Mouse (Mus musculus) kidney, embryonic 16.5 days (tissue): ENCODE data around the gene Tmem175. TPM values are rescaled to one million over a fixed set of nuclear protein-coding genes. Genes with fewer than 3 reads are reported as not detected.
A peak's percentile ranks its signal among the peaks of the same experiment; 100 is the strongest.

Experiments
- ATAC-seq: fragments of 200-750 bp; cut with Nextera tagmentation; 2 replicates; pipeline ENCODE4 v1.8.0; 2017; ENCODE audit warnings: moderate TSS enrichment; ENCODE audit not compliant: low FRiP score, low TSS enrichment
- H3K27ac ChIP-seq: fragments of 300-500 bp; sonication (generic); 2 replicates; pipeline ENCODE4 v1.5.1; 2014; ENCODE audit warnings: low read length
- H3K27me3 ChIP-seq: fragments of 300-500 bp; sonication (generic); 2 replicates; pipeline ENCODE4 v1.6.1; 2014; ENCODE audit warnings: low read length, control low read depth, mixed read lengths; ENCODE audit not compliant: insufficient read depth
- H3K36me3 ChIP-seq: fragments of 300-500 bp; sonication (generic); 2 replicates; pipeline ENCODE4 v1.6.1; 2014; ENCODE audit warnings: low read length, control low read depth, mixed read lengths; ENCODE audit not compliant: insufficient read depth
- H3K4me1 ChIP-seq: fragments of 300-500 bp; sonication (generic); 2 replicates; pipeline ENCODE4 v1.6.1; 2014; ENCODE audit warnings: low read length, control low read depth, mixed read lengths; ENCODE audit not compliant: insufficient read depth
- H3K4me2 ChIP-seq: fragments of 300-500 bp; sonication (generic); replicated peaks from 2 replicates; pipeline ENCODE4 v1.6.1; 2014; ENCODE audit warnings: low read depth, low read length
- H3K4me3 ChIP-seq: fragments of 300-500 bp; sonication (generic); 2 replicates; pipeline ENCODE4 v1.5.1; 2014; ENCODE audit warnings: mild to moderate bottlenecking, low read length
- H3K9ac ChIP-seq: fragments of 300-500 bp; sonication (generic); replicated peaks from 2 replicates; pipeline ENCODE4 v1.6.1; 2014; ENCODE audit warnings: low read length
- H3K9me3 ChIP-seq: fragments of 300-500 bp; sonication (generic); 2 replicates; pipeline ENCODE4 v1.6.1; 2016; ENCODE audit warnings: low read length, control low read depth
- WGBS: fragments of 180-500 bp; shearing (Covaris S2); extraction: QIAGEN DNeasy Blood & Tissue Kit; methylation state at CpG from one replicate; pipeline ENCODE4 v1.1.7; 2014; 5-methylcytosine and 5-hydroxymethylcytosine counted together
- polyA plus RNA-seq: library from polyadenylated mRNA; unstranded; fragments of >200 nt; fragmentation: Nextera tagmentation; extraction: Ambion mirVana; gene quantifications from 2 replicates; pipeline ENCODE4 v1.2.1, GENCODE M21; 2015

The Tmem175 gene
- polyA plus RNA-seq, 1 experiment from 2014 or later, result 32.7 TPM

- Histone ChIP-seq H3K4me3 (peak overlapping the region; percentile 88), H3K27me3 (no peaks in the 10 kb centered on the region), H3K4me1 (peaks cover 49% of the 10 kb centered on the region), H3K36me3 (0 out of 2 replicates have a peak, but pooled peaks cover 3% of the 10 kb centered on the region), H3K4me2 (peak overlapping the region; percentile 81), H3K27ac (peak overlapping the region; percentile 60), H3K9ac (peak overlapping the region; percentile 94), H3K9me3 (no peaks in the 10 kb centered on the region)
- 0% methylated on average over 37 of the region's 43 CpGs for WGBS
- ATAC-seq, result peak; percentile 94
Measured at GRCm38 (mm10) chr5:108693872-108694288, 64.3 kb downstream of the Tmem175 start.

GRCm38 (mm10) chr5:108694352-108695261 is 65.0 kb downstream of the Tmem175 start:
- H3K4me1 ChIP-seq, result peaks cover 52% of the 10 kb centered on the region
- WGBS, result under 1% methylated on average over 74 of the region's 99 CpGs
- H3K9ac ChIP-seq, result peak overlapping the region; percentile 94
- H3K36me3 ChIP-seq, result 0 out of 2 replicates have a peak, but pooled peaks cover 3% of the 10 kb centered on the region
- H3K9me3 ChIP-seq, result no peaks in the 10 kb centered on the region
- no peaks in the 10 kb centered on the region for H3K27me3 ChIP-seq
- H3K27ac ChIP-seq, result peak overlapping the region; percentile 60
- peak overlapping the region; percentile 88 for H3K4me3 ChIP-seq
- peak overlapping the region; percentile 81 for H3K4me2 ChIP-seq
- ATAC-seq, result peak; percentile 50

GRCm38 (mm10) chr5:108695861-108696260 is 66.3 kb downstream of the Tmem175 start:
- no peaks in the 10 kb centered on the region for H3K27me3 ChIP-seq
- H3K4me1 ChIP-seq, result peaks cover 64% of the 10 kb centered on the region
- no peak overlapping the region for H3K4me3 ChIP-seq
- H3K27ac ChIP-seq, result no peak overlapping the region
- no peak overlapping the region for H3K9ac ChIP-seq
- H3K4me2 ChIP-seq, result no peak overlapping the region
- 92% methylated on average over 12 of the region's 12 CpGs for WGBS
- H3K36me3 ChIP-seq, result 0 out of 2 replicates have a peak, but pooled peaks cover 3% of the 10 kb centered on the region
- H3K9me3 ChIP-seq, result no peaks in the 10 kb centered on the region
- no peak; the same call in 1 of the 2 replicates for ATAC-seq

GRCm38 (mm10) chr5:108696542-108696941 is 67.0 kb downstream of the Tmem175 start:
- Histone ChIP-seq H3K36me3 (0 out of 2 replicates have a peak, but pooled peaks cover 3% of the 10 kb centered on the region), H3K4me1 (peaks cover 71% of the 10 kb centered on the region), H3K9me3 (no peaks in the 10 kb centered on the region), H3K27me3 (no peaks in the 10 kb centered on the region), H3K4me2 (no peak overlapping the region), H3K9ac (no peak overlapping the region), H3K27ac (no peak overlapping the region), H3K4me3 (no peak overlapping the region)
- WGBS, result 66% methylated on average over 3 of the region's 3 CpGs
- ATAC-seq, result no peak

GRCm38 (mm10) chr5:108697341-108697753 is 67.8 kb downstream of the Tmem175 start:
- Histone ChIP-seq H3K4me1 (peaks cover 72% of the 10 kb centered on the region), H3K36me3 (0 out of 2 replicates have a peak, but pooled peaks cover 3% of the 10 kb centered on the region), H3K4me2 (no peak overlapping the region), H3K9me3 (no peaks in the 10 kb centered on the region), H3K9ac (0 out of 2 replicates have a peak overlapping the region, but pooled peaks have one; percentile 15), H3K27me3 (no peaks in the 10 kb centered on the region), H3K27ac (no peak overlapping the region), H3K4me3 (no peak overlapping the region)
- ATAC-seq, result no peak
- 20% methylated on average over 4 of the region's 4 CpGs for WGBS

Other genes starting within 250 kb of the Tmem175 start
- gene Pde6b, start 241.4 kb upstream of the Tmem175 start, polyA plus RNA-seq, result 0.39 and 0.49 TPM in 2 replicates
- 354 and 360 TPM in 2 replicates for gene Atp5k, start 195.3 kb upstream of the Tmem175 start, polyA plus RNA-seq
- 0.37 and 0.40 TPM in 2 replicates for gene Mfsd7a, start 180.9 kb upstream of the Tmem175 start, polyA plus RNA-seq
- 18.0 and 21.9 TPM in 2 replicates for gene Pcgf3, start 168.5 kb upstream of the Tmem175 start, polyA plus RNA-seq
- gene Cplx1, start 79.7 kb upstream of the Tmem175 start, polyA plus RNA-seq, result 0.44 and 1.1 TPM in 2 replicates
- 63.3 and 67.3 TPM in 2 replicates for gene Gak, start within 50 bp of the Tmem175 start, polyA plus RNA-seq
- gene Idua, start 30.6 kb downstream of the Tmem175 start, polyA plus RNA-seq, result 12.0 and 12.9 TPM in 2 replicates
- gene Dgkq, start 39.9 kb downstream of the Tmem175 start, polyA plus RNA-seq, result 14.2 and 14.6 TPM in 2 replicates
- 9.5 and 9.8 TPM in 2 replicates for gene Slc26a1, start 45.8 kb downstream of the Tmem175 start, polyA plus RNA-seq
- gene Fgfrl1, start 62.6 kb downstream of the Tmem175 start, polyA plus RNA-seq, result 11.5 and 13.8 TPM in 2 replicates
- 0.24 TPM in 1 of 2 replicates, not detected in the other for gene Rnf212, start 145.2 kb downstream of the Tmem175 start, polyA plus RNA-seq
- not detected in 2 replicates for gene Tmed11, start 165.6 kb downstream of the Tmem175 start, polyA plus RNA-seq
- not detected in 2 replicates for gene Vmn2r8, start 179.1 kb downstream of the Tmem175 start, polyA plus RNA-seq
- not detected in 2 replicates for gene Vmn2r9, start 222.8 kb downstream of the Tmem175 start, polyA plus RNA-seq